In the genomic region with DNA sequence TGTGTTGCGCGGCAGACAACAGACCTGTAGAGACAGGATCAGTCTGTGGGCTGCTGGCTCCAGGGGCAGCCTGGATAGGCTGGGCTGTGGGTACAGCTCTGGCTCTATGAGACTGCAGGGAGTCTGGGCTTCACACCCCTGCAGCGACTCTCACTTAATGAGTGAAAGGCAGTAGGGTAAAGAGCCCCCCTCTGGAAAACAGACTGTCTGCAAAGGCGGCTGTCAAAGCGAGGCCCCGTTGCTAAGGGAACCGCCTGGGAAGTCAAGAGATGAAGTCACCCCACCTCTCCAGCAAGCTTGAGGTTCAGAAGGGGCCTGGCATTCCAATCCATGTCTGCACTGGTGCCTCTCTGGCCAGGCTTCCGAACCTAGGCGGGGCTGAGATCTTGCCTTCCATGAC, we compare ENCODE assay signal across 8 mouse cellular contexts.
A peak's percentile ranks its signal among the peaks of the same experiment; 100 is the strongest.
DNase-seq lines count a peak whose midpoint lies in the region; ATAC-seq and TF ChIP-seq lines count a peak whose summit lies in the region.

No protein-coding gene starts in this region.

- ATAC-seq in embryonic facial prominence, embryonic 11.5 days (replicated peaks; ENCODE audit: insufficient number of reproducible peaks, low FRiP score, low TSS enrichment, low read depth): 0 out of 2 replicates have a peak, but pooled peaks have one; percentile 25
- ATAC-seq in neural tube, embryonic 13.5 days (ENCODE audit: low read depth): peak; percentile 57

- H3K4me2 ChIP-seq in embryonic facial prominence, embryonic 11.5 days (ENCODE audit: low read depth, low read length): no peak overlapping the region
- no peak overlapping the region for H3K4me2 ChIP-seq in neural tube, embryonic 13.5 days

- DNase-seq in kidney, postnatal 4 days: peak; percentile 18 to 44
- DNase-seq in kidney, adult 11 months: no peak
- peak; percentile 40 for DNase-seq in embryonic facial prominence, embryonic 11.5 days (ENCODE audit: low spot score)
- peak; percentile 30 for DNase-seq in layer of hippocampus, adult 9-11 months
- DNase-seq in cerebellum, adult 11-12 months: no peak
- no peak for DNase-seq in urinary bladder, postnatal 36 days (ENCODE audit: low spot score in 2 of 2)
- no peak for DNase-seq in thymus, adult 2 months

- no peaks in the 10 kb centered on the region for H3K4me1 ChIP-seq in embryonic facial prominence, embryonic 11.5 days (ENCODE audit: control insufficient read depth, insufficient read depth, low read length)
- H3K4me1 ChIP-seq in neural tube, embryonic 13.5 days (replicated peaks): peaks cover 36% of the 10 kb centered on the region
- no peaks in the 10 kb centered on the region for H3K4me1 ChIP-seq in thymus, adult 2 months (replicated peaks; ENCODE audit: control insufficient read depth, insufficient read depth, low read length)

- H3K9ac ChIP-seq in embryonic facial prominence, embryonic 11.5 days (replicated peaks; ENCODE audit: low read length): no peak overlapping the region
- no peak overlapping the region for H3K9ac ChIP-seq in neural tube, embryonic 13.5 days

- no peaks in the 10 kb centered on the region for H3K9me3 ChIP-seq in embryonic facial prominence, embryonic 11.5 days (replicated peaks; ENCODE audit: control insufficient read depth, low read length)
- H3K9me3 ChIP-seq in neural tube, embryonic 13.5 days: no peaks in the 10 kb centered on the region

- TF ChIP-seq POLR2A in thymus, adult 2 months (IDR thresholded peaks at IDR 0.05; ENCODE audit: control insufficient read depth, extremely low read depth, insufficient read depth, low read length, poor library complexity): no peak

- no peak for TF ChIP-seq CTCF in thymus, adult 2 months (IDR thresholded peaks at IDR 0.05; ENCODE audit: borderline replicate concordance, control insufficient read depth, extremely low read depth, insufficient read depth, low read length, poor library complexity)

- no peak overlapping the region for H3K27ac ChIP-seq in embryonic facial prominence, embryonic 11.5 days (replicated peaks; ENCODE audit: low read depth, low read length)
- H3K27ac ChIP-seq in neural tube, embryonic 13.5 days (replicated peaks): peak overlapping the region; percentile 52; the same call in 1 of the 2 replicates
- H3K27ac ChIP-seq in thymus, adult 2 months (ENCODE audit: control insufficient read depth, insufficient read depth, low read length): no peak overlapping the region

- H3K36me3 ChIP-seq in embryonic facial prominence, embryonic 11.5 days (replicated peaks; ENCODE audit: control insufficient read depth, insufficient read depth, low read depth, low read length): no peaks in the 10 kb centered on the region
- H3K36me3 ChIP-seq in neural tube, embryonic 13.5 days: no peaks in the 10 kb centered on the region
- no peaks in the 10 kb centered on the region for H3K36me3 ChIP-seq in thymus, adult 2 months (ENCODE audit: control insufficient read depth, insufficient read depth, low read length)

- H3K4me3 ChIP-seq in embryonic facial prominence, embryonic 11.5 days (ENCODE audit: low read depth, low read length): no peak overlapping the region
- no peak overlapping the region for H3K4me3 ChIP-seq in neural tube, embryonic 13.5 days
- H3K4me3 ChIP-seq in thymus, adult 2 months (ENCODE audit: control insufficient read depth, insufficient read depth, low read length): no peak overlapping the region

- no peaks in the 10 kb centered on the region for H3K27me3 ChIP-seq in embryonic facial prominence, embryonic 11.5 days (ENCODE audit: control insufficient read depth, insufficient read depth, low read length)
- H3K27me3 ChIP-seq in neural tube, embryonic 13.5 days: no peaks in the 10 kb centered on the region
- H3K27me3 ChIP-seq in thymus, adult 2 months (ENCODE audit: control insufficient read depth, insufficient read depth, low read length): no peaks in the 10 kb centered on the region

- 35% methylated on average over 9 of the region's 9 CpGs for WGBS in embryonic facial prominence, embryonic 11.5 days
- 23% methylated on average over 9 of the region's 9 CpGs for WGBS in neural tube, embryonic 13.5 days
- WGBS in thymus, adult 2 months: 85% methylated on average over 9 of the region's 9 CpGs

Comparison
In these comparisons a context has a peak if more than half of its experiments do, and no peak if none do; other contexts are left out.
1. DNase-seq: peak in kidney, postnatal 4 days (2 of 2), embryonic facial prominence, embryonic 11.5 days (single experiment) and layer of hippocampus, adult 9-11 months (single experiment); none in kidney, adult 11 months (single experiment), cerebellum, adult 11-12 months (single experiment), urinary bladder, postnatal 36 days (0 of 2) and thymus, adult 2 months (single experiment).